Mouse (Mus musculus): ENCODE measurements around the gene Srp72.

- TF ChIP-seq GATA1 (IDR thresholded peaks at IDR 0.05; ENCODE audit: low read length) (no peak), TAL1 (IDR thresholded peaks at IDR 0.05; ENCODE audit: low read length) (no peak)
These were observed 29.4 kb upstream of the Srp72 start for GRCm38 (mm10) chr5:76944965-76945677.

All from erythroblast, embryonic 14.5 days (primary cell).